Mouse (Mus musculus) myocyte (in vitro differentiated cells): ENCODE data around the gene Timp3.

Experiments
- CEBPB ChIP-seq: IDR thresholded peaks from 2 replicates; pipeline ENCODE4 v1.6.1; 2011; ENCODE audit warnings: mild to moderate bottlenecking, moderate library complexity; ENCODE audit not compliant: poor library complexity, insufficient read depth, severe bottlenecking
- E2F4 ChIP-seq: IDR thresholded peaks from one replicate; pipeline ENCODE4 v1.6.1; 2011; ENCODE audit warnings: mild to moderate bottlenecking, control low read depth, moderate library complexity; ENCODE audit not compliant: insufficient read depth
- MAX ChIP-seq: IDR thresholded peaks from one replicate; pipeline ENCODE4 v1.6.1; 2011; ENCODE audit warnings: low read depth, mild to moderate bottlenecking, control low read depth
- MYOD1 ChIP-seq, 3 experiments: IDR thresholded peaks; one replicate each; pipeline ENCODE4 v1.6.1; 2011; ENCODE audit warnings: control low read depth in 2 of 3, low read depth in 2 of 3, mild to moderate bottlenecking in 2 of 3, moderate library complexity in 1 of 3; ENCODE audit not compliant: insufficient read length in 2 of 3, control insufficient read depth in 1 of 3
- MYOG ChIP-seq, 3 experiments: IDR thresholded peaks; one replicate each; pipeline ENCODE4 v1.6.1; 2011; ENCODE audit warnings: control low read depth in 2 of 3, low read depth in 2 of 3, mild to moderate bottlenecking in 2 of 3; ENCODE audit not compliant: insufficient read length in 2 of 3, control insufficient read depth in 1 of 3, insufficient read depth in 1 of 3
- POLR2A ChIP-seq: IDR thresholded peaks from one replicate; pipeline ENCODE4 v1.6.1; 2011; ENCODE audit warnings: low read depth, mild to moderate bottlenecking, control low read depth, moderate library complexity; ENCODE audit not compliant: insufficient read length
- POLR2AphosphoS2 ChIP-seq: IDR thresholded peaks from one replicate; pipeline ENCODE4 v1.6.1; 2011; ENCODE audit warnings: low read depth, control low read depth; ENCODE audit not compliant: insufficient read length
- REST ChIP-seq: IDR thresholded peaks from one replicate; pipeline ENCODE4 v1.6.1; 2011; ENCODE audit warnings: mild to moderate bottlenecking, control low read depth, moderate library complexity; ENCODE audit not compliant: insufficient read depth, insufficient read length
- SRF ChIP-seq: IDR thresholded peaks from one replicate; pipeline ENCODE4 v1.6.1; 2011; ENCODE audit warnings: low read depth; ENCODE audit not compliant: control insufficient read depth, insufficient read length
- TCF12 ChIP-seq: IDR thresholded peaks from one replicate; pipeline ENCODE4 v1.6.1; 2011; ENCODE audit warnings: mild to moderate bottlenecking, control low read depth; ENCODE audit not compliant: poor library complexity, insufficient read depth, severe bottlenecking
- USF1 ChIP-seq: IDR thresholded peaks from one replicate; pipeline ENCODE4 v1.6.1; 2011; ENCODE audit warnings: low read depth, mild to moderate bottlenecking, control low read depth, moderate library complexity

- TF ChIP-seq POLR2AphosphoS2 (no peak), MAX (no peak), POLR2A (no peak), REST (no peak), MYOG (IDR thresholded peaks at IDR 0.05; ENCODE audit: control insufficient read depth in 1 of 3, insufficient read depth in 1 of 3, insufficient read length in 2 of 3, low read depth in 2 of 3) (no peak), TCF12 (no peak), E2F4 (no peak), USF1 (no peak), CEBPB (no peak), SRF (no peak), MYOD1 (IDR thresholded peaks at IDR 0.05; ENCODE audit: control insufficient read depth in 1 of 3, insufficient read length in 2 of 3, low read depth in 2 of 3) (no peak)
These were observed 40.9 kb downstream of the Timp3 start for GRCm38 (mm10) chr10:86340991-86341527.
